Mouse (Mus musculus) right cerebral cortex, adult 2 months (tissue): ENCODE results near the gene Rnf144a.
"Not testable (repeated sequence)": the region's sequence is repeated elsewhere in the genome, so short reads cannot be mapped to it uniquely, and the experiment has no call there.

Experiments
- DNase-seq, 2 experiments: peaks; one replicate each; pipeline ENCODE4 v3.0.0; 2021 to 2022; ENCODE audit warnings: low spot score in 2 of 2

The Rnf144a gene

GRCm38 (mm10) chr12:26415104-26415771 lies at the start of gene Rnf144a:
Rnf144a (minus strand) TSS chr12:26415254.
- DNase-seq, result peak; percentile 95

- DNase-seq, result no peak
These were observed 45.0 kb upstream of the Rnf144a start for GRCm38 (mm10) chr12:26460091-26460490.

- peak; percentile 17 to 21 for DNase-seq
These were observed 41.1 kb upstream of the Rnf144a start, which contains the start of gene Rsad2 for GRCm38 (mm10) chr12:26456028-26456698. Rsad2 (minus strand) TSS chr12:26456452.

GRCm38 (mm10) chr12:26454682-26455081 lies 39.6 kb upstream of the Rnf144a start:
- DNase-seq, result no peak

GRCm38 (mm10) chr12:26452951-26453350 lies 37.9 kb upstream of the Rnf144a start:
- no peak for DNase-seq

GRCm38 (mm10) chr12:26451150-26451549 lies 36.1 kb upstream of the Rnf144a start:
- no peak for DNase-seq

GRCm38 (mm10) chr12:26449483-26449882 lies 34.4 kb upstream of the Rnf144a start:
- DNase-seq, result no peak

GRCm38 (mm10) chr12:26446377-26447045 lies 31.5 kb upstream of the Rnf144a start:
- DNase-seq, result no peak

GRCm38 (mm10) chr12:26444511-26444910 lies 29.5 kb upstream of the Rnf144a start:
- no peak for DNase-seq

GRCm38 (mm10) chr12:26444054-26444453 lies 29.0 kb upstream of the Rnf144a start:
- DNase-seq, result peak; percentile 77 to 82

GRCm38 (mm10) chr12:26439366-26439765 lies 24.3 kb upstream of the Rnf144a start:
- DNase-seq, result no peak

GRCm38 (mm10) chr12:26437950-26438349 lies 22.9 kb upstream of the Rnf144a start:
- no peak for DNase-seq

GRCm38 (mm10) chr12:26436334-26436733 lies 21.3 kb upstream of the Rnf144a start:
- no peak for DNase-seq

GRCm38 (mm10) chr12:26428771-26429170 lies 13.7 kb upstream of the Rnf144a start:
- not testable (repeated sequence) for DNase-seq

GRCm38 (mm10) chr12:26424841-26425240 lies 9.8 kb upstream of the Rnf144a start:
- no peak for DNase-seq

GRCm38 (mm10) chr12:26418322-26418721 lies 3.3 kb upstream of the Rnf144a start:
- DNase-seq, result no peak

GRCm38 (mm10) chr12:26416636-26417295 lies 1.7 kb upstream of the Rnf144a start:
- no peak for DNase-seq

GRCm38 (mm10) chr12:26414451-26415103 lies 477 bp downstream of the Rnf144a start:
- no peak for DNase-seq

GRCm38 (mm10) chr12:26413961-26414411 lies 1.1 kb downstream of the Rnf144a start:
- no peak for DNase-seq

- DNase-seq, result no peak
These were observed 2.3 kb downstream of the Rnf144a start for GRCm38 (mm10) chr12:26412802-26413201.

- no peak for DNase-seq
These were observed 3.1 kb downstream of the Rnf144a start for GRCm38 (mm10) chr12:26411841-26412450.
